Mouse (Mus musculus) right cerebral cortex, postnatal 14 days (tissue): ENCODE results near the gene Apopt1.
A peak's percentile ranks its signal among the peaks of the same experiment; 100 is the strongest.

ENCODE experiments used
- DNase-seq: peaks from one replicate; pipeline ENCODE4 v3.0.0; 2022

Gene Apopt1

DNA sequence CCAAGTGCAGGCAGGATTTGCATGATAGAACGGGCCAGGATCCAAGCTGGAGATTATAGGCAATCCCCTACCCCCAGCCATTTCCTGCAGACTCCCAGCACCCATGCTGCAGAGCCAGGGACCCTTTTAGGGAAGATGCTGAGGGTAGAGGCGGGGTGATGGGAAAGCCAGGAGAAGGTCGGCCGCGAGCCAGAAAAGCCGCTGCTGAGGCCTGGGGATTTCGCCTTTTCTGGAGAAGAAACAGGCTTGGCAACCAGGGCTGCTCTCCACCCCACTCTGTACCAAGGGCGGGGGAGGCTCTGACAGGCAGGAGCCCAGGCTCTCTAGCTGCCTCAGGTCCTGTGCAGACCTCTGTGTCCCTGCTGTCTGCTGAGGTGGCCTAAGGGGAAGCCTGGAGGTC lies 31.8 kb upstream of the Apopt1 start:
- DNase-seq, result no peak

- no peak for DNase-seq
These were observed 31.1 kb upstream of the Apopt1 start for GRCm38 (mm10) chr12:111682003-111682402.

- no peak for DNase-seq
These were observed 30.3 kb upstream of the Apopt1 start for GRCm38 (mm10) chr12:111682806-111683205.

- DNase-seq, result no peak
These were observed 26.7 kb upstream of the Apopt1 start for GRCm38 (mm10) chr12:111686390-111686789.

DNA sequence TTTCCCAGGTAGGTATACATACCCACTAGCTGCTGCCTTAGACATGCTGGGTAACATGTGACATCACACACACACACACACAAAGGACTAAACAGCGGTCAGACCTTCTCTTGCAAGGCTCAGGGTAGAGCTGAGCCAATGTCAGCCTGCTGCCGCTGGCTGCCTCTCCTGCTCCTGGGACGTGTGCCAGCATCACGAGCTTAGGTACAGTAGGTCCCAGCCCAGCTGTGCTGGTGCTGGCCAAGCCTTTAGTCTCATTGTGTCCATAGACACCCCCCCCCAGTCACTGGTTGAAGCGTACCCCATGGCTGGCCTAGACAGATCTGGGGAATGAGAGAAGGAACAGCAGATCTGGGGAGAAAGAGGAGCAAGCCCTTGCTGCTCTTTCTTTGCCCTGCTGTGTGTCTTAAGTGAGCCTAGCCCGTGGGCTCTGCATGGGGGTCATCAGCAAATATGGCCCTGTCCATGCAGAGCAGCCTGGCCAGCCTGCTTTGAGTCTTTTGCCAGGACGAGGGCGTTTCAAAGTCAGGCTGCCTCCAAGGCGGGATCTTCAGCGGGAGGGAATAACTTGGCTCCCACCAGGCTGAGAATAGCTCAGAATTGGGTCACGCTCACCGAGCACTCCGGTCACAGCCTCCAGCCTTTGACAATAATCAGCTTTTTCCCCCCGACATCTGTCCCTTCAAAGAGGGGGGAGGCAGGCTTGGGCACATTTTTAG lies 25.6 kb upstream of the Apopt1 start:
- peak; percentile 66 for DNase-seq

DNA sequence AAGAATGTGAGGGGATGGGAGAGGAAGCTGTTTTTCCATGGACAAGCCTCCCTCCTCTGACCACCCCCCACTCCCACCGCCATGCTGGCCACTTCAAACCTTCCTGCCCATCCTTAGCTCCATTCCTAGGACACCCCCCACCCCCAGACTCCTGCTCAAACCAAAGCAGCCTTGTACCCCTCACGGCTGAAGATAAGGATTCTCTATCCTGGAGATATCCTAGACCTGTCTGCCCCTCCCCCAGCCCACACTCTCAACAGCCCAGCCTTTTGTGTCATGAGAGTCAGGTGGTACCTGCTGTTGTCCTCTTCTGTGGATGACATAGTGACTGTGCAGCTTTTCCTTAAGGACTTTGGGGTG lies 25.0 kb upstream of the Apopt1 start:
- DNase-seq, result no peak

- DNase-seq, result no peak
These were observed 23.6 kb upstream of the Apopt1 start for GRCm38 (mm10) chr12:111689426-111689825.

DNA sequence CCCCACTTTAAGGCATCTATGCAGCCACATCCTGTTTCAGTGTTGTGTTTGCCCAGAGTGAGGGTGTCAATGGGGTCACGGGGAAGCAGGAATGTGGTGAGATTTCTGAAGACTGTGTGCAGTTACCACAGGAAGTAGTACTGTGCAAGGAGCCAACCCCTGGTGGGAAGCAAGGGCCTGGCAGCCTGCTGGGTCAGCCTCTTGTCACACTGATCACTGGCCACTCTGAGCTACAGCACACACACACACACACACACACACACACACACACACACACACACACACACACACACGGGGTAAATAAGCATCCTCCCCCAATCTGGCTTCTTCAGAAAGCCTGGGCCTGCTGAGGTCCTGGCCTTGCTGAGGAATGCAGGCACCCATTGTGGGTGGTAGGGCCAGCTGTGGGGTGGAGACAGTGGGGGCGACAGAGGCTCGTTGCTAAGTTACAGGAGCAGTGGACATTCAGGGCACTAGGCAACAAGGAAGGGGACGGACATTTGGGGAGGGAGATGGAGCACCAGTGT lies 21.7 kb upstream of the Apopt1 start:
- DNase-seq, result no peak

GRCm38 (mm10) chr12:111692899-111693298 lies 20.2 kb upstream of the Apopt1 start:
- DNase-seq, result no peak

DNA sequence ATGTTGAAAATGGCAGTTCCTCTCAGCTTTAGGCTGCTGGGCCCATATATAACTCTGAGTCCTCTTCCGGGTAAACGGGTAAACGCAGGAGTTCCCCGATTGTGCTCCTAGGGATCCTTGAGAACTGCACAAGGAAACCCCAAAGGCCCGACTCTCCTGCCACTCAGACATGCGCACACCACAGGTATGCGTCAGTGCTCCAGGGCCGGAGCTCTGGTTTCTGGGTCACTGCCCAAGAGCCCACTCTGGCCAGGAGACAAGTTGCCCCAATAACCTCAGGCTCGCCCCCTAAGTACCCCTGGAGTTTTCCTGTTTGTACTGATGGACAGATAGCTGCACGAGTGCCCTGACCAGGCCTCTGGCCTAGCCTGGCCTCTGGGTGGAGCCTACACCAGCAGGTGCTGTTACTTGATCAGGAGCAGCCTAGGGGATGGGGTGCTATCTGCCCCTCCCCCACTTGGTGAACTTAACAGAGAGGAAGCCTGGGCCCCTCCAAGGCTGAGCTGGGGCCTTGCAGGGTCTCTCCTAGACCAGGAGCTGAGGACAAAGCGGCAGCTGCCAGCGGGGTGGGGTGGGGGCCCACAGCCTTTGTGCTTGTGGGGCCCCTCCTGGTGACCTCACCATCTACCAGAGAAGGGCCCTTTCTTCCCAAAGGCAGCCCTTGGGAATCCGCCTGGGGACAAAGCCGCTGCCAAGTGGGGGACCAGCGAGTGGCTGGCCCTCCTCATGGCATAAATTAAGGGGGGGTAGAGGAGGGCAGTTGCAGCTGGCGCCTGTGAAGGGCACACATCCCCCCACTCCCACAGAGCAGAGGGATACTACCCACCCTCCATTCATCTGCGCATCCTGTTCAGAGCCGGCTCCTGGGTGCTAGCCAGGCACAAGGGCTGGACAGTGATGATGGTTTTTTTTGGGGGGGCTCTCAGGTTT lies 19.5 kb upstream of the Apopt1 start:
- peak; percentile 69 for DNase-seq

- no peak for DNase-seq
These were observed 18.7 kb upstream of the Apopt1 start for GRCm38 (mm10) chr12:111694271-111694781.

- DNase-seq, result no peak
These were observed 17.9 kb upstream of the Apopt1 start for GRCm38 (mm10) chr12:111694880-111695804.

GRCm38 (mm10) chr12:111696239-111696638 lies 16.8 kb upstream of the Apopt1 start:
- peak; percentile 76 for DNase-seq

DNA sequence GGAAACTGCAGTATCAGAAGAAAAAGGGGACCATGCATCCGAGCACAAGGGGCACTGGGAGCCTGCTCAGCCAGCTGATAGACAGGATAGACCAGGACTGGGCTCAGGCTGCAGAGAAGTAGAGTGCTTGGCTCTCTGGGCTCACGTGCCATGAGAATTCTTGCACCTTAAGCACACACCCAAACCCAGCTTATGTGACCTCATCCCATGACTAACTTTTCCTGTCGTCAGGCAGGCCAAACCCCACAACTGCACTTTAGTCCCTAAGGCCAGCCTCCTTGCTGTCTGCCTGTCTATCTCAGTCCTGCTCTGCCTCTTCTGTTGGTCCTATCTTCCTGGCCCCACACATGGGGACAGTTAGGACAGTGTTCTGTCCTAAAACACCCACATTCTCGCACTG lies 15.4 kb upstream of the Apopt1 start:
- no peak for DNase-seq

GRCm38 (mm10) chr12:111698346-111698913 lies 14.6 kb upstream of the Apopt1 start:
- DNase-seq, result no peak

- no peak for DNase-seq
These were observed 13.5 kb upstream of the Apopt1 start for GRCm38 (mm10) chr12:111699542-111699941.

DNA sequence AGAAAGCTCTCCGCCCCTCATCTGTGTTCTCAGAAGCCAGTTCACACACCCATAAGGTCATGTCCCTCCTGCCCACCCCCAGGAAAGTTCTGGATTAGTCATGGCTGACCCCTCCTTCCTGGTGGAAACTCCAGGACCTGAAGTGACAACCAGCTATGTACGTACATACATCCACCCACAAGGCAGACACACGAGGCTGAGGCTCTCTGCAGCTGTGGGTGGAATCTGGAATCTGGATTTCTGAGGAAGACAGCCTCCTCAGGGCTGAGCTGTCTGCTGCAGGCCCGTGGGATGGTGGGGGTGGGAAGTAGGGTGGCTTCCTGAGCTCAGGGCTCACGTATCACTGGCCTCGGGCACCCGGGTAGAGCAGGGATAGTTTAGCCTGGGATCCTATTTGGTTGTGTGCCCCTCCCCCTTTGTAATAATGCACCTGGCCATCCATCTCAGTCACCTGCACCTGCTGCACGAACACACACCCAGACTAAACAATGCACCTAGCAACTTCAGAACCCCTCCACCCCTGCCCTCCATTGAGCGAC lies 12.1 kb upstream of the Apopt1 start:
- no peak for DNase-seq

GRCm38 (mm10) chr12:111703301-111703700 lies 9.8 kb upstream of the Apopt1 start:
- no peak for DNase-seq

DNA sequence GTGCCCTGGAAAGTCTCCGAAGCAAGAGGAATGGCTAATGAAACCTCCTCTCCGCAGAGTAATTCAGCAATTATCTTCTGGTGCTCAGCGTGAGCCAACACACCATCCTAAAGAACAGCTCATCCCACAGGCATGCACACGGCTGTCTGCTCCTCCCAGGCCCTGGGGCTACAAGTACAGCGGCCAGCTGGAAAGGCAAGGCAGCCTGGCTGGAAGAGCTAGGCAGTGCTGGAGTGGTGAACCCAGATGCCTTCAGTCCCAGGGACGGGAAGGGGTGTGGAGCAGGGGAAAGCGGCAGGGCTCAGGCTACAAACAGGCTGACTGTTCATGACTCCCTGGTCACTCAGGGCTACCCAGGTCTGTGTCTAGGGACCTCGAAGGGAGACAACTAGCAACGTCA lies 8.5 kb upstream of the Apopt1 start:
- no peak for DNase-seq

- no peak for DNase-seq
These were observed 7.7 kb upstream of the Apopt1 start for GRCm38 (mm10) chr12:111705186-111705973.

GRCm38 (mm10) chr12:111708181-111708580 lies 4.9 kb upstream of the Apopt1 start:
- no peak for DNase-seq
